Mouse (Mus musculus) inflammation-experienced regulatory T-cells, adult 6 months (primary cell): ENCODE results near the gene Adrb1. TPM values are rescaled to one million over a fixed set of nuclear protein-coding genes. Genes with fewer than 3 reads are reported as not detected.
A peak's percentile ranks its signal among the peaks of the same experiment; 100 is the strongest.

ENCODE experiments used
- ATAC-seq: one replicate; pipeline ENCODE4 v1.8.0; 2017
- polyA plus RNA-seq, 3 experiments: library from polyadenylated mRNA; unstranded; fragments of 100-300 nt; shearing (Covaris generic); gene quantifications; one replicate each; pipeline ENCODE4 v1.2.1; 2017

Gene Adrb1
- under 1 TPM in 1 of 3 experiments, not detected in 2; 0.20 TPM for polyA plus RNA-seq

GRCm38 (mm10) chr19:56721387-56722211 is at the start of gene Adrb1:
Adrb1 (plus strand) TSS chr19:56722199.
- no peak for ATAC-seq

GRCm38 (mm10) chr19:56675690-56676089 is 46.3 kb upstream of the Adrb1 start:
- no peak for ATAC-seq

- ATAC-seq: no peak
Observed at GRCm38 (mm10) chr19:56676506-56676905, 45.5 kb upstream of the Adrb1 start.

- no peak for ATAC-seq
Observed at GRCm38 (mm10) chr19:56677611-56678010, 44.4 kb upstream of the Adrb1 start.

- no peak for ATAC-seq
Observed at GRCm38 (mm10) chr19:56678516-56678915, 43.5 kb upstream of the Adrb1 start.

- peak; percentile 60 for ATAC-seq
Observed at GRCm38 (mm10) chr19:56679213-56679965, 42.6 kb upstream of the Adrb1 start.

- ATAC-seq: no peak
Observed at GRCm38 (mm10) chr19:56679992-56680391, 42.0 kb upstream of the Adrb1 start.

- ATAC-seq: peak; percentile 49
Observed at GRCm38 (mm10) chr19:56682297-56682696, 39.7 kb upstream of the Adrb1 start.

GRCm38 (mm10) chr19:56682843-56683242 is 39.2 kb upstream of the Adrb1 start:
- ATAC-seq: peak; percentile 49

- peak; percentile 55 for ATAC-seq
Observed at GRCm38 (mm10) chr19:56685515-56685914, 36.5 kb upstream of the Adrb1 start.

- no peak for ATAC-seq
Observed at GRCm38 (mm10) chr19:56686218-56686617, 35.8 kb upstream of the Adrb1 start.

GRCm38 (mm10) chr19:56687026-56687635 is 34.9 kb upstream of the Adrb1 start:
- no peak for ATAC-seq

- ATAC-seq: no peak
Observed at GRCm38 (mm10) chr19:56687676-56688075, 34.3 kb upstream of the Adrb1 start.

GRCm38 (mm10) chr19:56688661-56689335 is 33.2 kb upstream of the Adrb1 start:
- no peak for ATAC-seq

- ATAC-seq: no peak
Observed at GRCm38 (mm10) chr19:56689493-56689892, 32.5 kb upstream of the Adrb1 start.

- no peak for ATAC-seq
Observed at GRCm38 (mm10) chr19:56691103-56691502, 30.9 kb upstream of the Adrb1 start.

GRCm38 (mm10) chr19:56692451-56692850 is 29.5 kb upstream of the Adrb1 start:
- no peak for ATAC-seq

GRCm38 (mm10) chr19:56697370-56698144 is 24.4 kb upstream of the Adrb1 start:
- no peak for ATAC-seq

- no peak for ATAC-seq
Observed at GRCm38 (mm10) chr19:56700848-56701247, 21.2 kb upstream of the Adrb1 start.

GRCm38 (mm10) chr19:56701404-56702033 is 20.5 kb upstream of the Adrb1 start:
- no peak for ATAC-seq

GRCm38 (mm10) chr19:56702039-56702438 is 20.0 kb upstream of the Adrb1 start:
- ATAC-seq: no peak
